Mouse (Mus musculus): ENCODE results near the gene Rnf34. TPM values are rescaled to one million over a fixed set of nuclear protein-coding genes. Genes with fewer than 3 reads are reported as not detected.

The Rnf34 gene
- 33.5 to 44.7 TPM (median 37.5 TPM) in 4 replicates for total RNA-seq (2023; ENCODE audit: inconsistent age)

GRCm38 (mm10) chr5:122849521-122850318, at the start of gene Rnf34:
TSS of gene Rnf34 (plus strand) at chr5:122850048.

GRCm38 (mm10) chr5:122820777-122821523, 28.9 kb upstream of the Rnf34 start, which contains the start of gene Anapc5:
TSS of gene Anapc5 (minus strand) at chr5:122821339.

Other genes with a start within 250 kb of the Rnf34 start
- 0.80 to 2.8 TPM (median 1.3 TPM) in 4 replicates for gene Ift81, start 235.5 kb upstream of the Rnf34 start, total RNA-seq (2023; ENCODE audit: inconsistent age)
- 2.2 to 3.9 TPM (median 3.3 TPM) in 4 replicates for gene P2rx7, start 206.1 kb upstream of the Rnf34 start, total RNA-seq (2023; ENCODE audit: inconsistent age)
- gene P2rx4, start 142.5 kb upstream of the Rnf34 start, total RNA-seq (2023; ENCODE audit: inconsistent age): 89.7 to 108 TPM (median 101 TPM) in 4 replicates
- gene Camkk2, start 70.6 kb upstream of the Rnf34 start, total RNA-seq (2023; ENCODE audit: inconsistent age): 42.9 to 64.1 TPM (median 49.9 TPM) in 4 replicates
- 190 to 228 TPM (median 214 TPM) in 4 replicates for gene Anapc5, start 28.7 kb upstream of the Rnf34 start, total RNA-seq (2023; ENCODE audit: inconsistent age)
- 65.1 to 79.9 TPM (median 70.6 TPM) in 4 replicates for gene Kdm2b, start 139.8 kb downstream of the Rnf34 start, total RNA-seq (2023; ENCODE audit: inconsistent age)
- gene Orai1, start 165.0 kb downstream of the Rnf34 start, total RNA-seq (2023; ENCODE audit: inconsistent age): 30.6 to 34.7 TPM (median 33.7 TPM) in 4 replicates
- gene Morn3, start 197.0 kb downstream of the Rnf34 start, total RNA-seq (2023; ENCODE audit: inconsistent age): not detected in 4 replicates
- gene Tmem120b, start 218.4 kb downstream of the Rnf34 start, total RNA-seq (2023; ENCODE audit: inconsistent age): 5.5 to 7.6 TPM (median 6.9 TPM) in 4 replicates

All from B cell, adult (primary cell).